Mouse (Mus musculus) MEL (cell line): ENCODE results near the gene Helz. TPM values are rescaled to one million over a fixed set of nuclear protein-coding genes. Genes with fewer than 3 reads are reported as not detected.

Source experiments
- DNase-seq: peaks from one replicate; pipeline ENCODE4 v3.0.0; 2011; ENCODE audit warnings: low read depth, low spot score
- H3K27ac ChIP-seq: 2 replicates; pipeline ENCODE4 v1.5.1; 2012; ENCODE audit warnings: low read depth, mild to moderate bottlenecking, control low read depth, low read length, moderate library complexity; ENCODE audit not compliant: control insufficient read depth
- H3K27me3 ChIP-seq, 2 experiments: fragments of 150-350 bp in 1 of 2; sonication (generic) in 1 of 2; 2 replicates each; pipeline ENCODE4 v1.6.1; 2012; ENCODE audit warnings: low read length in 2 of 2, mild to moderate bottlenecking in 2 of 2, improper control_type of control experiment in 1 of 2, moderate library complexity in 1 of 2; ENCODE audit not compliant: insufficient read depth in 2 of 2, control insufficient read depth in 1 of 2
- H3K36me3 ChIP-seq, 2 experiments: 2 replicates each; pipeline ENCODE4 v1.6.1; 2012 to 2014; ENCODE audit warnings: low read length in 2 of 2, improper control_type of control experiment in 1 of 2, inconsistent platforms in 1 of 2, mild to moderate bottlenecking in 1 of 2; ENCODE audit not compliant: insufficient read depth in 2 of 2, control insufficient read depth in 1 of 2
- H3K4me1 ChIP-seq, 2 experiments: fragments of 150-350 bp in 1 of 2; sonication (generic) in 1 of 2; 2 replicates each; pipeline ENCODE4 v1.6.1; 2012; ENCODE audit warnings: low read length in 2 of 2, improper control_type of control experiment in 1 of 2, mild to moderate bottlenecking in 1 of 2; ENCODE audit not compliant: insufficient read depth in 2 of 2, control insufficient read depth in 1 of 2
- H3K4me3 ChIP-seq, 2 experiments: fragments of 150-350 bp in 1 of 2; sonication (generic) in 1 of 2; 2 replicates each; pipeline ENCODE4 v1.5.1; 2012; ENCODE audit warnings: low read depth in 2 of 2, low read length in 2 of 2, mild to moderate bottlenecking in 2 of 2, moderate library complexity in 2 of 2, control low read depth in 1 of 2, improper control_type of control experiment in 1 of 2; ENCODE audit not compliant: control insufficient read depth in 1 of 2, insufficient read depth in 1 of 2
- H3K79me2 ChIP-seq: 2 replicates; pipeline ENCODE4 v1.6.1; 2012; ENCODE audit warnings: mild to moderate bottlenecking, low read length, moderate library complexity; ENCODE audit not compliant: control insufficient read depth, poor library complexity, insufficient read depth
- H3K9ac ChIP-seq: 2 replicates; pipeline ENCODE4 v1.6.1; 2012; ENCODE audit warnings: low read depth, mild to moderate bottlenecking, control low read depth, low read length, moderate library complexity; ENCODE audit not compliant: control insufficient read depth, poor library complexity, severe bottlenecking
- H3K9me3 ChIP-seq: fragments of 150-350 bp; sonication (generic); replicated peaks from 2 replicates; pipeline ENCODE4 v1.6.1; 2012; ENCODE audit warnings: mild to moderate bottlenecking, low read length, improper control_type of control experiment, moderate library complexity; ENCODE audit not compliant: insufficient read depth
- BHLHE40 ChIP-seq: IDR thresholded peaks from 2 replicates; pipeline ENCODE4 v1.6.1; 2012; ENCODE audit warnings: low read depth, mild to moderate bottlenecking, inconsistent platforms, low read length, improper control_type of control experiment, borderline replicate concordance
- ELF1 ChIP-seq: IDR thresholded peaks from 2 replicates; pipeline ENCODE4 v1.6.1; 2014; ENCODE audit warnings: low read depth, mild to moderate bottlenecking, inconsistent platforms, low read length, improper control_type of control experiment, moderate library complexity
- GATA1 ChIP-seq: IDR thresholded peaks from 2 replicates; pipeline ENCODE4 v1.6.1; 2011; ENCODE audit warnings: low read depth, low read length, improper control_type of control experiment
- HCFC1 ChIP-seq: IDR thresholded peaks from 2 replicates; pipeline ENCODE4 v1.6.1; 2012; ENCODE audit warnings: low read depth, mild to moderate bottlenecking, inconsistent platforms, low read length, improper control_type of control experiment, moderate library complexity
- JUND ChIP-seq: IDR thresholded peaks from 2 replicates; pipeline ENCODE4 v1.6.1; 2011; ENCODE audit warnings: low read depth, mild to moderate bottlenecking, improper control_type of control experiment, low read length
- KAT2A ChIP-seq: conservative IDR thresholded peaks from 2 replicates; pipeline ENCODE4 v1.6.1; 2012; ENCODE audit warnings: low read depth, low read length, improper control_type of control experiment, inconsistent platforms
- MXI1 ChIP-seq: IDR thresholded peaks from 2 replicates; pipeline ENCODE4 v1.6.1; 2011; ENCODE audit warnings: mild to moderate bottlenecking, low read depth, low read length, improper control_type of control experiment
- MYB ChIP-seq: IDR thresholded peaks from 2 replicates; pipeline ENCODE4 v1.6.1; 2011; ENCODE audit warnings: mild to moderate bottlenecking, low read depth, low read length, improper control_type of control experiment
- MYC ChIP-seq: IDR thresholded peaks from 2 replicates; pipeline ENCODE4 v1.6.1; 2011; ENCODE audit warnings: low read depth, mild to moderate bottlenecking, low read length, improper control_type of control experiment, moderate library complexity
- POLR2AphosphoS5 ChIP-seq: IDR thresholded peaks from 2 replicates; pipeline ENCODE4 v1.6.1; 2012; ENCODE audit warnings: low read depth, borderline replicate concordance, mild to moderate bottlenecking, inconsistent platforms, low read length, moderate library complexity, mixed read lengths
- RAD21 ChIP-seq: IDR thresholded peaks from 2 replicates; pipeline ENCODE4 v1.6.1; 2011; ENCODE audit warnings: mild to moderate bottlenecking, low read depth, low read length, improper control_type of control experiment
- RCOR1 ChIP-seq: IDR thresholded peaks from 2 replicates; pipeline ENCODE4 v1.6.1; 2012; ENCODE audit warnings: low read depth, mild to moderate bottlenecking, inconsistent platforms, low read length, improper control_type of control experiment
- TBP ChIP-seq: IDR thresholded peaks from 2 replicates; pipeline ENCODE4 v1.8.0; 2011; ENCODE audit warnings: low read depth, low read length, improper control_type of control experiment
- UBTF ChIP-seq: IDR thresholded peaks from 2 replicates; pipeline ENCODE4 v1.6.1; 2012; ENCODE audit warnings: low read depth, mild to moderate bottlenecking, inconsistent platforms, low read length, improper control_type of control experiment, moderate library complexity, borderline replicate concordance; ENCODE audit not compliant: insufficient read depth
- ZMIZ1 ChIP-seq: IDR thresholded peaks from 2 replicates; pipeline ENCODE4 v1.6.1; 2012; ENCODE audit warnings: low read depth, mild to moderate bottlenecking, inconsistent platforms, low read length, improper control_type of control experiment, moderate library complexity
- polyA plus RNA-seq, 2 experiments: library from polyadenylated mRNA; stranded (reverse) in 1 of 2; unstranded in 1 of 2; fragments of >175 nt in 1 of 2; fragments of >200 nt in 1 of 2; gene quantifications; 2 replicates each; pipeline versions ENCODE4 v1.2.1 to v1.2.4; 2012; ENCODE audit warnings: low replicate concordance in 2 of 2, low read depth in 1 of 2; ENCODE audit not compliant: insufficient read length in 2 of 2, insufficient read depth in 1 of 2, missing spikeins in 1 of 2
- total RNA-seq: library from RNA; depleted of rRNA; stranded (reverse); fragments of 300-350 nt; gene quantifications from 2 replicates; pipeline ENCODE4 v1.2.3, GENCODE M21; 2012

The Helz gene
- total and polyA plus RNA-seq, 3 experiments = 15.1 to 41.0 (median 39.9) TPM

DNA sequence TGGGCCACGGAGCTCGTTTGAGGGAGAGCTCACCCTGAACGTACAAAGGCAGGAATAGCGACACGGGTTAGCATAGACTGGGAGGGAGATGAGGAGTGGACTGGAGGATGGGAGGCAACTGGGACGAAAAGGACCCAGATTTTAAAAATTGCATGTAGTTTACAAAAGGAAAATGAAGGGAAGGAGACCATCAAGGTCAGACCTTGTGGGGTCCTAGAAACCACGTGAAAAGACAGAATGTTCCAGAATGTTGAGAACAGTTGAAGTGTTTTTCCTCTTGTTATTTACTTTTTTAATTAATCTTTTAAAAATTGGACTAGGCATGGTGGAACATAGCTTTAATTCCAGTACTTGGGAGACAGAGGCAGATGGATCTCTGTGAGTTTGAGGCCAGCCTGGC is 173.3 kb downstream of the Helz start:
- H3K27me3 ChIP-seq = no peaks in the 10 kb centered on the region; a peak in 1 of 4 replicates
- no peak overlapping the region for H3K9ac ChIP-seq
- DNase-seq = no peak
- no peak overlapping the region for H3K4me3 ChIP-seq
- no peak overlapping the region for H3K27ac ChIP-seq
- H3K36me3 ChIP-seq = peaks cover 0 to 6% of the 10 kb centered on the region in 2 experiments; a peak in 1 of 4 replicates
- TF ChIP-seq ELF1 (no peak), MYC (no peak)
- TF ChIP-seq, all 39 proteins: peak for 0
- Histone ChIP-seq H3K4me1 (peaks cover 4 to 10% of the 10 kb centered on the region in 2 experiments; a peak in 3 of 4 replicates), H3K9me3 (no peaks in the 10 kb centered on the region), H3K79me2 (no peaks in the 10 kb centered on the region)

DNA sequence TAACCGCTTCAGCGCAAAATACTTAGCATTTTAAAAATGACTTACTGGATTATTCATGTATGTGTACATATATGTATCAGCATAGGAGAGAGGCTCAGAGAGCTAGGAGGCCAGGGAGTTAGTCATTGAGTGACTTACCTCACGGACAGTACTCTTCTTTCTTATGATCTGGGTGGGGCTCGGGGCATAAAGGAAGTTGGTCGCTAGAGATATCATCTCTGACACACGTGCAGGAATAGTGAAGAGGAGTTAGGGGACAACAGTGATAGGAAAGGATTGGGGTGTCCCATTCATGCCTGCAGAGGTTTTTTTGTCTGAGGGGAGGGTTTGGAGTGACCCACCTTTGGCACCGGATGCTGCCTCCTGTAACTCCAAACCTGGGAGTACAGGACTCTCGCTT is 176.9 kb downstream of the Helz start:
- H3K27ac ChIP-seq = no peak overlapping the region
- no peaks in the 10 kb centered on the region for H3K9me3 ChIP-seq
- DNase-seq = peak; percentile 18
- H3K36me3 ChIP-seq = peaks cover 0 to 6% of the 10 kb centered on the region in 2 experiments; a peak in 1 of 4 replicates
- H3K4me3 ChIP-seq = no peak overlapping the region
- H3K79me2 ChIP-seq = no peaks in the 10 kb centered on the region
- peaks cover 4 to 10% of the 10 kb centered on the region in 2 experiments; a peak in 3 of 4 replicates for H3K4me1 ChIP-seq
- H3K9ac ChIP-seq = no peak overlapping the region
- TF ChIP-seq MXI1 (no peak), BHLHE40 (peak; percentile 91), GATA1 (peak; percentile 20; the same call in 1 of the 2 replicates)
- H3K27me3 ChIP-seq = no peaks in the 10 kb centered on the region; a peak in 1 of 4 replicates

DNA sequence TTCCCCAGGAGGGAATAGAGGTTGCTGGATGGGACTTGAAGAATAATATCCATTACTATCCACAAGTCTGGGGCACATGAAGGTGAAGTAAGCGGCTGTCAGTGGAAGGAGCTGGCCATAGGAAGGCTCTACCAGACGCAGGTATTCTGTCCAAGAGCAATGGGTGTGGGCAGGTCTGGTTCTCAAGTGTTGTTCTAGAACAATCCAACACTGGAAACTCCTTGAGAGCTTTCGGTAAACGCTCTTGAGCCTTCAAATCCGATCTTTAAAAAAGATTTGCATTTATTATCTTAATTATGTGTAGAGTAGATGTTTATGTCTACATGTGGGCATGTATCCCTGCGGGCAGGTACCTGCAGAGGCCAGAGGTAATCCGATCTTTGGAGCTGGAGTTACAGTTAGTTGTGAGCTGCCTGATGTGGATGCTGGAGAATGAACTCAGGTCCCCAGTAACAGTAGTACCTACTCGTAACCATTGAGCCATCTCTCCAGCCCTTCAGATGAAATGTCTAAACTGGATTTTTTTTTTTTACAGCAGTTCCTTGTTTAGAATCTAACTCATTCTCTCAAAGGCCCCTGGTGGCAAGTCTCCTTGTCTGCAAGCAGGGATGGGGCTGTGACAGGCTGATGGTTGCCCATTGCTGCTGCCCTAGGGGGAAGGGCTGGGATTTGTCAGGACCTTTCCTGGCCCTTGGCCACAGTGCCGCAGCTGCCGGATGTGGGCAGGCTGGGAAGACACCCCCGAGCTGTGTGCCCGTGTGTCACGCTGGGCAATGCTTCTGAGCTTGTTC is 180.5 kb downstream of the Helz start:
- H3K9me3 ChIP-seq = no peaks in the 10 kb centered on the region
- TF ChIP-seq RAD21 = no peak
- no peak for TF ChIP-seq POLR2AphosphoS5
- no peak for TF ChIP-seq MYB
- no peak for TF ChIP-seq RCOR1
- no peak for TF ChIP-seq JUND
- no peak for TF ChIP-seq ZMIZ1
- no peak for TF ChIP-seq TBP
- no peak for TF ChIP-seq KAT2A
- no peak for TF ChIP-seq HCFC1
- TF ChIP-seq ELF1 = no peak
- TF ChIP-seq UBTF = no peak
- H3K36me3 ChIP-seq = no peaks in the 10 kb centered on the region
- no peak overlapping the region for H3K4me3 ChIP-seq
- H3K27ac ChIP-seq = no peak overlapping the region
- H3K79me2 ChIP-seq = no peaks in the 10 kb centered on the region
- H3K27me3 ChIP-seq = peaks cover 5 to 8% of the 10 kb centered on the region in 2 experiments
- H3K9ac ChIP-seq = no peak overlapping the region
- no peak for DNase-seq
- peaks cover 2 to 8% of the 10 kb centered on the region in 2 experiments; a peak in 3 of 4 replicates for H3K4me1 ChIP-seq
